Mouse (Mus musculus): ENCODE data around the gene Kcna6. TPM values are rescaled to one million over a fixed set of nuclear protein-coding genes. Genes with fewer than 3 reads are reported as not detected.

Kcna6 gene
- polyA plus RNA-seq, 1 experiment from 2014 or later, result 1.4 TPM

- no peak for ATAC-seq (replicated peaks; ENCODE audit: low FRiP score)
- H3K9me3 ChIP-seq (ENCODE audit: control insufficient read depth, low read length), result no peaks in the 10 kb centered on the region
- WGBS, result 90% methylated on average over 5 of the region's 5 CpGs
These were observed 73.5 kb downstream of the Kcna6 start for GRCm38 (mm10) chr6:126667001-126667400.

GRCm38 (mm10) chr6:126666091-126666490 lies 74.4 kb downstream of the Kcna6 start:
- DNase-seq (ENCODE audit: low spot score) (no peak), ATAC-seq (replicated peaks; ENCODE audit: low FRiP score) (no peak)
- Histone ChIP-seq H3K4me3 (ENCODE audit: low read depth, low read length) (no peak overlapping the region), H3K9ac (ENCODE audit: low read depth, low read length) (no peak overlapping the region), H3K4me2 (no peak overlapping the region), H3K4me1 (replicated peaks; ENCODE audit: control insufficient read depth, insufficient read depth, low read length) (no peaks in the 10 kb centered on the region), H3K27me3 (replicated peaks; ENCODE audit: control insufficient read depth, insufficient read depth, low read length) (no peaks in the 10 kb centered on the region), H3K27ac (ENCODE audit: low read depth, low read length) (no peak overlapping the region), H3K9me3 (ENCODE audit: control insufficient read depth, low read length) (no peaks in the 10 kb centered on the region), H3K36me3 (ENCODE audit: control insufficient read depth, insufficient read depth, low read length) (no peaks in the 10 kb centered on the region)
- 57% methylated on average over 6 of the region's 6 CpGs for WGBS

More at GRCm38 (mm10) chr6:126667001-126667400, 73.5 kb downstream of the Kcna6 start:
- H3K36me3 ChIP-seq (ENCODE audit: control insufficient read depth, insufficient read depth, low read length), result no peaks in the 10 kb centered on the region
- no peak overlapping the region for H3K9ac ChIP-seq (ENCODE audit: low read depth, low read length)
- H3K4me3 ChIP-seq (ENCODE audit: low read depth, low read length), result no peak overlapping the region
- H3K27ac ChIP-seq (ENCODE audit: low read depth, low read length), result no peak overlapping the region
- no peak overlapping the region for H3K4me2 ChIP-seq
- no peaks in the 10 kb centered on the region for H3K4me1 ChIP-seq (replicated peaks; ENCODE audit: control insufficient read depth, insufficient read depth, low read length)
- no peaks in the 10 kb centered on the region for H3K27me3 ChIP-seq (replicated peaks; ENCODE audit: control insufficient read depth, insufficient read depth, low read length)
- no peak for DNase-seq (ENCODE audit: low spot score)

GRCm38 (mm10) chr6:126664569-126664968 lies 75.9 kb downstream of the Kcna6 start:
- Histone ChIP-seq H3K27me3 (replicated peaks; ENCODE audit: control insufficient read depth, insufficient read depth, low read length) (no peaks in the 10 kb centered on the region), H3K9me3 (ENCODE audit: control insufficient read depth, low read length) (no peaks in the 10 kb centered on the region), H3K36me3 (ENCODE audit: control insufficient read depth, insufficient read depth, low read length) (no peaks in the 10 kb centered on the region), H3K4me1 (replicated peaks; ENCODE audit: control insufficient read depth, insufficient read depth, low read length) (no peaks in the 10 kb centered on the region), H3K4me3 (ENCODE audit: low read depth, low read length) (no peak overlapping the region), H3K9ac (ENCODE audit: low read depth, low read length) (no peak overlapping the region), H3K4me2 (no peak overlapping the region), H3K27ac (ENCODE audit: low read depth, low read length) (no peak overlapping the region)
- DNase-seq (ENCODE audit: low spot score), result no peak
- no peak for ATAC-seq (replicated peaks; ENCODE audit: low FRiP score)
- 70% methylated on average over 3 of the region's 3 CpGs for WGBS

Other genes starting within 250 kb of the Kcna6 start
- gene Kcna5, start 205.3 kb downstream of the Kcna6 start, polyA plus RNA-seq (2014; fragmentation: Nextera tagmentation; extraction: Ambion mirVana), result 1.5 and 1.9 TPM in 2 replicates
- 0.15 and 0.40 TPM in 2 replicates for gene Kcna1, start 94.3 kb downstream of the Kcna6 start, polyA plus RNA-seq (2014; fragmentation: Nextera tagmentation; extraction: Ambion mirVana)
- 228 and 234 TPM in 2 replicates for gene Ndufa9, start 108.5 kb upstream of the Kcna6 start, polyA plus RNA-seq (2014; fragmentation: Nextera tagmentation; extraction: Ambion mirVana)
- not detected in 2 replicates for gene Akap3, start 112.4 kb upstream of the Kcna6 start, polyA plus RNA-seq (2014; fragmentation: Nextera tagmentation; extraction: Ambion mirVana)
- gene Dyrk4, start 181.2 kb upstream of the Kcna6 start, polyA plus RNA-seq (2014; fragmentation: Nextera tagmentation; extraction: Ambion mirVana), result not detected in 2 replicates
- 85.7 and 95.3 TPM in 2 replicates for gene Rad51ap1, start 198.9 kb upstream of the Kcna6 start, polyA plus RNA-seq (2014; fragmentation: Nextera tagmentation; extraction: Ambion mirVana)
- 20.9 and 27.1 TPM in 2 replicates for gene D6Wsu163e, start 199.3 kb upstream of the Kcna6 start, polyA plus RNA-seq (2014; fragmentation: Nextera tagmentation; extraction: Ambion mirVana)

All from liver, embryonic 11.5 days (tissue).